Mouse (Mus musculus): ENCODE measurements around the gene Lin37. TPM values are rescaled to one million over a fixed set of nuclear protein-coding genes. Genes with fewer than 3 reads are reported as not detected.

The Lin37 gene
- total RNA-seq (2021): 1 to 10 TPM; 8.4 to 9.1 TPM
- long read RNA-seq, experiment 1, transcript Lin37-201 (9 exons, 998 nt): major isoform, 5 of 8 reads
- long read RNA-seq, experiment 1, partial matches to known transcripts: 1 of 8 reads
- long read RNA-seq, experiment 1, other reads (novel, unspliced or antisense): 0 of 8 reads
- long read RNA-seq, experiment 2, partial matches to known transcripts: 0 of 5 reads
- long read RNA-seq, experiment 2, other reads (novel, unspliced or antisense): 1 of 5 reads

DNA sequence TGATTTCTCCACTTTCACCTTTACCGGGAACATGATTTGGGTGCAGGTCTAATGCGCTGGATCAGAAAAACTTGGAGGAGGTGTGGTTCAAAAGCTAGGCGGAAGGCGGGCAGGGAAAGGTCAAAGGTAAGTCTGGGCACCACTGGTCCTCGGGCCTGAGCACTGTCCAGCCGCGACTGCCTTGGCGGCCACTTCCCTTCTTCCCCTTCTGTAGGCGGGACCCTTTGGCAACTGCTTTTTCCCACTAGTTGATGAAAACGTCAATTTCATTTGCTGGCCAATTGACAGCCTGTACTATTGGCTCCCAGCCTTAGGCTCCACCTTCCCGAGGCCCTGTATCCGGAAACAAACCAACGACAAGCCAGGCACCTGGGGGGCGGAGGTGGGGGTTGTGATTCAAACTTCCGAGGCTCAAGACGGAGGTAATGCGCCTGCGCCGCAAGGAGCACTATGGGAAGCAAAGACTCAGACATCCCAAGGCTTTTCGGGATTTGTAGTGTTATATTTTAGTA is at the start of gene Lin37:
Gene Lin37, minus strand, starts transcription at position 396 of the 512 bp plus-strand sequence.
- intact Hi-C loops (cut with DNase I; ENCODE audit: low total_unique reads): no loop called here

DNA sequence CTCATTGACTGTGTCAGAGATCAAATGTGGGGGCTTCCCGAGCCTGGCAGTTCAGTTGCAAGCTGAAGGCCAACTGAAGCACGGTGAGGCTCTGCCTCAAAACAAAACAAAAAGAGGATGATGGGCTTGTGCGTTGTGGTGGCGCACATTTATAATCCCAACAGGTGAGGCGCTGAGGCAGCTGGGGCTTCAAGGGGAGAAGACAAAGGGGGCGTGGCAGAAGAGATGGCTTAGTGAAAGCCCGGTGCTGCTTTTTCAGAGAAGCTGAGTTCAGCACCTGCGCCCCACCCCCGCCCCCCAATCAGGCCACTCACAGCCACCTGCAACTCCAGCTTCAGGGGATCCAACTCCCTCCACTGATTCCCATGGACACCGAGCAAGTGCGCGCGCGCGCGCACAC is 48.8 kb upstream of the Lin37 start:
- DNase-seq: no peak
- intact Hi-C loops (cut with DNase I; ENCODE audit: low total_unique reads): no loop called here

More for the DNA sequence above, at the start of gene Lin37:
- peak; percentile 96 for DNase-seq

DNA sequence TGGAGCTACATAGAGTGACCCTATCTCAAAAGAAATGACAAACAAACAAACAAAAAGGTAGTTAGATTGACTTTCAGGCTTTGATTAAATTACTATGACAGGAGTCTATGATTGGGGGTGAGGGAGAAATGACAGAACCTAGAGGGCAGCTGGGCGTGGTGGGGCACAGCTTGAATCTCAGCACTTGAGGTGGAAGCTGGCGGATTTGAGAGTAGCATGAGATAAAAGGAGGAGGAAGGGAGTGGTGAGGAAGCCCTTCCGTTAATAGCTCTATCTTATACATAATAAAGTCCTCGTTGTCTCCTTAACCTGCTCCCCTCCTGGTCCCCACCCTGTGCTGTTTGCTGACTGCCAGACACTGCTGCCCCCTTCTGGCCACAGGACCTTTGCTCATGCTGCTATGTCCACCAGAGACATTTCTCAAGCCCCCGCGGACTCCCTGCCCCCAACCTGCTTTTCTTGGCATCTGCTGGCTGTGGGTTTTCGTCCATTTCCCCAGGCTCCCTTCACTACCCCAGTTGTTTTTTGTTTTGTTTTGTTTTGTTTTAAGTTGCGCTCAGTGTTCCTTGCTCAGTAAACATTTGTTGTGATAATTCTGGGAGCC is 48.2 kb upstream of the Lin37 start:
- intact Hi-C loops (cut with DNase I; ENCODE audit: low total_unique reads): no loop called here
- DNase-seq: peak; percentile 52

DNA sequence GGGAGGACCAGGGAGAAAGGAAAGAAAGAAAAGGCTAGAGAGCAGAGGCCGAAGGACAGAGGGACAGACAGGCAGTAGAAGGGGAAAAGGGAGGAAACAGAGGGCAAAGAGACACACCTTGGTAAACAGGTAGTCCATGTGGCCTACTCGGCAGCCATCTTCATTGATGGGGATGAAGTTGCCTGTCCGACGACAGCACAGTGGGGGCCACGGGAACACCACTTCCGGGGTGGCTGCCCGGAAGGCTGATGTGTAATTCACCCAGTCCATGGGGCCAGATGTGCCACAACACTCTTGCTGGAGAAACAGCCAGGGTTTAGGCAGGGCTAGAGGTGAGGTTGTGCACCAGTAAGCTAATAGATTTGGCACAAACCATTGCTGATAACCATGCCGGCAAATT is 45.3 kb upstream of the Lin37 start:
- DNase-seq: no peak
- intact Hi-C loops (cut with DNase I; ENCODE audit: low total_unique reads): no loop called here

DNA sequence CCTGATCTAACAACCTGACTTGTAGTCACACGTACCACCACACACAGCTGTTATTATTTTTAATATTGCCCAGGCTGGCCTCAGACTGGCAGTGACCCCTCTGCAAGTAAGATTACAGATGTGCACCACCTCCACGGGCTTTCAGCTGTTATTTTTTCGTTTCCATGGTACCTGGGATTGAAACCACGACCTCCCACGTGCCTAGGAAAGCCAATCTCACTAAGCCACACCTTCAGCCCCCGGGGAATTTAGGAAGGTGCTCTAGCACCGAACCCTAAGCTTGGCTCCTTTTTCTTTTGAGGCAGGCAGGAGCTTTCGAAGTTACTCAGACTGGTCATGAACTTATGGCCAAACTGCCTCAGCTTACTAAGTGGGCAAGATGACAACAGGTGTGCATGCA is 44.8 kb upstream of the Lin37 start:
- intact Hi-C loops (cut with DNase I; ENCODE audit: low total_unique reads): no loop called here
- no peak for DNase-seq

DNA sequence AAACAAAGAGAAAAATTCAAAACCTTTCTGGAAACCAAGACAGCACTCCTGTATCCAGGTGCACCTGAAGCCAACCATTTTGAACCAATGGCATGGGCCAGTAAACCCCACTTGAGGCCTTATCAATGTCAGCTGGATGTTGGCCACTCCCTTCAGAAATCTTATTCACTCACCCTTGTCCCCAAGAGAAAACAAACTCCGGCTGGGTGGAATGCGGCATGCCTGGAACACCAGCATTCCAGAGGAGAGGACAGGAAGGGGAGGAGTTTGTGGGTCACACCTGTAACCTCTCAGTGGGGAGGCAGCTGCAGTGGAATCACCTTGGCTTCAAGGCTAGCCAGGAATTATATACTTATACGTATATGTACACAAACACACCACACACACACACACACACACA is 42.9 kb upstream of the Lin37 start:
- intact Hi-C loops (cut with DNase I; ENCODE audit: low total_unique reads): no loop called here

DNA sequence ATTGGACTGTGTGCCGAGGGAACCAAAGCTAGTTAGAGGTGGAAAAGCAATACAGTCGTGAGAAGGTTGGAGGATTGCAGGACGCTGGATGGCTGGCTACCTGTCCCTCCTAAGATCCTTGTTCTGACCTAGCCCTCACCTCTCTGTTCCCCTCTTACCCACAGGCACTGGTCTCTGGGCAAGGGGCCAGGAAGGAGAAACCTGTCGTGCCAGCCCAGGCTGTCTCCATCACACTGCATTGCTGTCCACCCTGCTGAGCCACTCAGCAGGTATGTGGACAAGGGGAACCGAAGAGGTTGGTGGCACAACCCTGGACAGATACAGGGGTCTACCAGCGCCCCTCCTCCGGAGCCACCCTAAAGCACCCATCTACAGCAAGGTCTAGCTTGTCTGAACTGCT is 41.0 kb upstream of the Lin37 start:
- intact Hi-C loops (cut with DNase I; ENCODE audit: low total_unique reads): no loop called here

More for the DNA sequence above, 42.9 kb upstream of the Lin37 start:
- DNase-seq: no peak

DNA sequence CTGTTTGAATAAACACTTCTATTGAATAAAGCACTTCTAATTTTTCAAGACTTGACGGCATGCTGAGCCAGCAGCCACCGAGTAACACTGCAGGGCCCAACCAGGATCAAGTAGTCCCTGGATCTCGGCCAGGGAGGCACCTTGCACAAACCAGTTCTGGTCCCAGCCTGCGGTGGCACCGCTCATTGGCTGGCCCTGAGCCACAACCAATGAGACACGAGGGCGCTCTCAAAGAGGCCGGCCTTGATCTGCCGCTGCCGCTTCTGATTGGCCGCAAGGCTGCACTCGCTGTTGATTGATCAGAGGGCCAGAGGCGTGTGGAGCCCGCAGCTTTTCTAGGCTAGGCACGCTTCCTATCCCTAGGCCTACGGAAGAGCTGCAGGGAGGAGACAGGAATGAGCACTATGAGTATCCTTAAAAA is 40.3 kb upstream of the Lin37 start:
- DNase-seq: peak; percentile 85
- intact Hi-C loops (cut with DNase I; ENCODE audit: low total_unique reads): loop anchor here (10.0 kb wide), 1 partner anchor 255 kb away; the partner anchor contains the start of gene Ffar3

More for the DNA sequence above, 41.0 kb upstream of the Lin37 start:
- DNase-seq: no peak

DNA sequence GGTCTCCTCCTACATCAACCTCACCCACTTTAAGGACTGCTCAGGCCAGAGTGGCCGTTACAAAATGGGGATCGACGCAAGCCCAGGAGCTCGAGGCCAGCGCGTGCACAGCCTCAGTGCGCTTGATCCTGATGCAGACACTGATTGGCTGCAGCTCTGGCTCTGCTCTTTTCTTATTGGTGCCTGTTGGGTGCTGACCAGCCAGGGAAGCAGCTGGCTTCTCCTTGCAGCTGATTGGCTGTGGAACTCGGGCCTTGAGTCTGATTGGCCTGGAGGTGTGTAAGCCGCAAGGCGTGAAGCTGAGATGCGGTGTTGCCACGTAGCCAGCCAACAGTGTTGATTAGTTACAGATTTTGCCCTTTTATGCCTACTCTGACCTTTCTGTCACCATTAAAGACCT is 39.1 kb upstream of the Lin37 start, which contains the start of gene Zbtb32:
Gene Zbtb32, minus strand, starts transcription at position 124 of the 400 bp plus-strand sequence.
- DNase-seq: no peak
- intact Hi-C loops (cut with DNase I; ENCODE audit: low total_unique reads): loop anchor here (10.0 kb wide), 1 partner anchor 256 kb away; the partner anchor contains the start of gene Ffar3

DNA sequence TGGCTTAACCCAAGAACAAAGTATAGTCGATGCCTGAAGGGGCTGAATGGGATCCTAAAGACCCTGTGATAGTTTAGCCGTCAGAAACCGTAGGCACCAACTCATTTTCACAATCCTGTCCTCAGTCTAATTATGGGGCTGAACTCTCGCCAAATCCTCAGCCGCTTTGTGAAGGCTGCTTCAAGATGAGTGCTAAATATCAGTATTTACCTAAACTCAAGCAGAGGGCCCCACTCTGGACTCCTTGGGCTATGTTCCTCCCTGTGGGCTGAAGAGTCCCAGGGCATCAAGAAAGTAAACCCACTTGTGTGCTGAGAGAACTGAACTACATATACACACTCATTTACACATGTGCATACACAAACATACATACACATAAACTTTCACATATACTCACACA is 37.2 kb upstream of the Lin37 start:
- no peak for DNase-seq
- intact Hi-C loops (cut with DNase I; ENCODE audit: low total_unique reads): loop anchor here (10.0 kb wide), 1 partner anchor 258 kb away; the partner anchor contains the start of gene Ffar3

DNA sequence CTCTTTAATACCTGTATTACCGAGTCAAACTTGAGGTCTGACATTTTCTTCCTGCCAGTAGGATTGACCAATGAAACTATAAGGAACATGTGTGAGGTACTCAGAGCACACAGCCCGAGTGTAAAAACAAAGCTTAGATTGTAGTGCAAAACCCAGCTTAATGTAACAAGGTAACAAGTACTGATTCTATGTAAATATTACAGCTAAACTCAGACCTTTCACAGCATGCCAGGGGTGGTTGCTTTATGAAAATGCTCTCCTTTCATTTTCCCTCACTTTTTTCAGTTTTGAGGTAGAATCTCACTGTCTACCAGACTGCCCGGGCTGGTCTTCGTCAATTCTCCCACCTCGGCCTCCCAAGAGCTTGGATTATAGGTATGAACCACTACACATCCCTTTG is 36.5 kb upstream of the Lin37 start:
- no peak for DNase-seq
- intact Hi-C loops (cut with DNase I; ENCODE audit: low total_unique reads): loop anchor here (10.0 kb wide), 1 partner anchor 259 kb away; the partner anchor contains the start of gene Ffar3

DNA sequence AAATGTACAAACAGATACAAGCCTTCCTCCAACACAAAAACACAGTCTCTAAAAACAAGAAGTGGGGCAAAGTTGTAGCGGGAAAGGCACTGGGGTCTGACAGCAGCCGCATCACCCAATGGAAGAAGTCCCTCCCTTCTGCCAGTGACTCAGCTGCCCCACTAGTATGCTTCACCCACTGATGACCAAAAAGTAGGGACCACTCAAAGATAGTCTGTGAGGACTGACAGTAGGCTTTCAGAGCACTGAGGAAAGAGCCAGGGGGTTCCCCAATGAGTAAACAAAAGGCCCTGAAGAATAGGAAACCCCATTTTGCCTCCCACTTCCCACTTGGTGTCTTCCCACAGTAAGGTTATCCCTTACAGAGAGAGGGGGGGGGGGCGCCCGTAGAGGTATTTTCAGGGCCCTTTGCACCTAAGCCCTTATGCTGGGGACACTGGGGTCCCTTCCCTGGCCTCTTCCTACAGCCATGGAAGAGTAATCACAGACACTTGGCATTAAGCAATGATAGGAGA is 34.9 kb upstream of the Lin37 start:
- no peak for DNase-seq
- intact Hi-C loops (cut with DNase I; ENCODE audit: low total_unique reads): loop anchor here (10.0 kb wide), 1 partner anchor 260 kb away; the partner anchor contains the start of gene Ffar3

DNA sequence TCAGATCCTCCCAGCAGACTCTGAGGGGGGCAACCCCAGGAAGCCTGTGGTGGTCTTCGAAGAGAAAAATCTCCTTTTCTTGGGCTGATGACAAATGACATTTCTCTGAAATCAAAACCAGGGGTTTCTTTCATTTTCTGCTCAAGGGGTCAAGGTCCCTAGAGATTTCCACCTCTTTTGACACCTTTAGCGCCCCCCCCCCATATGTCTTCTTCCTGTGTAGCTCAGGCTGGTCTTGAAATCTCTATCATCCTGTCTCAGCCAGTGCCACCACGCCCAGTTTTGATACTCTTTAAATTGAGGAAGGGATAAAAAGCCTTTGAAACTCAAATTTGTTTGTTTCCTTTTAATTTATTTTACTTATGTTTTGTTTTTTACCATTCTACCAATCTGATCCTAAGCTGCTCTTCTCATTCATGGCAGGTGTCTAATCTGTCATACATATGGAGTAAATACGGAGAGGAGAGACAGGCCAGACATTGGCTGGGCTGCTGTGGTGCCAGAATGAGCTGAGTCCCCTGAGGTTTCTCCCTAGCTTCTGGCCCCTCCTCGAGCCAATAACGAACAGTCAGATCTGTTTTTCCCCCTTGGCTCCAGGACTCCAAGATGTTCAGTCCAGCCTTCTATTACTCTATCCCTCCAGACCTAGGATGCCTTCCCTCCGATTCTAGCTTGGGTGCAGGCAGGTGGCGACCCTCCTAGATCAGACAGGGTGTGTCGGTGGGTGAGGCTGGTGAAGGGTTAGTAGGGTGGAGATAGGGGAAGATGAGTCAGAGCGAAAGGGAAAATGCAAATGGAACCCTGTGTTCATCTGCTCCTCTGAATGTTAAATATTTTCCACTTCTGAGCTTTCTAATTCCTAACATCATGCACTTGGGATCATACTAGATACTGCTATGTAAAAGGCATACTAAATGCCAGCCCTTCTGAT is 34.2 kb upstream of the Lin37 start:
- intact Hi-C loops (cut with DNase I; ENCODE audit: low total_unique reads): loop anchor here (10.0 kb wide), 1 partner anchor 261 kb away; the partner anchor contains the start of gene Ffar3
- no peak for DNase-seq

DNA sequence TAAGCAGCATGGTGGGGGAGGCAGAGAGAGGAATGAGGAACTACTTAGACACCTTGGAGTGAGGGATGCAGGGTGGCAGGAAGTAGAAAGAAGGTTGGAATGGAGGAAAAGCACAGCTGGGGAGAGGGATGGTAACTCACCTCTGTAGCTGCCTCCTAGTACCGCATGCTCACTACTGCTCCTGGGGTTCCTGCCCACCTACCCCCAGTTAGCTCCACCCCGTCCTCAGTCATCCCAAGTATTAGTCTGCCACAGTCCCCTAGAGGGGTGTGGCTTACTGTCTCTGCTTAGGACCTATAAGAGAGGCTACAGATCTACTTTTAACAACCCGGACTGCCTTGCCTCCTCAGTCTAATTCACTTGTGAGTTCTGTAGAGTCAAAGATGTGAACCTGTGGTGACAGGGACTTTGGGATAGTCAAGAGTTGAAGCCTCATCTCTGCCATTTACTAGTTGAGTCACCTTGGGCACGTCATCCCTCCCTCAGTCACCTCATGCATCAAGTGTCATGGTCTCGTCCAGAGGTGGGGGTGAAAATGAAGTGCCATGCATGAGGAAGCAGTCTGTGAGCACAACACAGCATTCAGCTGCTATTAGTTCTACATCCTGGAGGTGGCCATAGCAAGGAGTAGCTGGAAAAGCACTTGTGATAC is 33.3 kb upstream of the Lin37 start:
- no peak for DNase-seq
- intact Hi-C loops (cut with DNase I; ENCODE audit: low total_unique reads): loop anchor here (10.0 kb wide), 1 partner anchor 262 kb away; the partner anchor contains the start of gene Ffar3

DNA sequence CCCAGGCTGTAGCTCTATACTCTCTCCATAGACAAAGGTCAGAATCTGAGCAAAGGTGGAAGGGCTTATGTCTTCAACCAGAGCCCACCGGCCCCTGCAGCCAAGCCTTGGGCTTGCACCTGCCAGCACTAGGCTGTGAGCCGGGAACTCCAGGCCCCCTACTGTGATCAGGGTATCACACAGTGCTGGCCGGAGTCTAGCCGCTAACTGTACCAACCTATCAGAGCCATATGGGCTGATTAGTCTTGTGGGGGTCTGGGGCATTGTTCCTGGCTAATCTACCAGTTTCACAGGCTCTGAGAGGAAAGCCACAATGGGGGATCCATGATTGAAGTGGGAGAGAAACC is 31.9 kb upstream of the Lin37 start:
- intact Hi-C loops (cut with DNase I; ENCODE audit: low total_unique reads): loop anchor here (2.0 to 10.0 kb wide), 2 partner anchors 21 to 263 kb away; partner anchors contain the start of genes Ffar3 and Upk1a
- DNase-seq: no peak

DNA sequence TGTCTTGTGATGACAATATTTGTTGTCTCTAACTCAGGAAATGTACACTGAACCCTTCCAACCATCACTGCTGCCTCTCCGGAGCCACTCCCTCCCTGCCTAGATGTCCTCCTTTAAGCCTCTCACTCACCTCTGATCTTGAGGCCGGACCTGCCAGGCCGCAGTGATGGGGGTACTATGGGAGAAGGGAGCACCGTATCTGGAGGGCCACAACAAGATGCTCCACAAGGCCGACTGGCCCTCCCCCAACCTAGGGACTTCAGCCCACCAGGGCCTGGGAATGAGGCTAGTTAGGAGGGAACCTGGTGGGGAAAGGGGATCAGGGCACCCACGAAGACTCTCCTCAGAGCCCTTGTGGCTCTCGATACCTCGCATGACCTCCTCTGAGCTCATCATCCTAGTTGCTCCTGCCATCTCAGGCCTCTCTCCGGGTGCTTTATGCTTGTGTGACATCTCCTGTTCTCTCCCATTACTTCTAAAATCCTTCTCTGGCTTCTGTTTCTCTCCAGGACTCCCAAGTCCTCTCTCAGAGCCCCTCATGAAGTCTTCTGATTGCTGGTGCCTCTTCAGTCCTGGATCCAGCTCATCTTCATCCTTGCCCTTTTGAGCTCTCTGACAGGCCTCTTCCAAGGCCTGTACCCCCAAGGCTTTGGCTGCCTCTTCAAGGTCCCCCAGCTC is 31.4 kb upstream of the Lin37 start:
- intact Hi-C loops (cut with DNase I; ENCODE audit: low total_unique reads): loop anchor here (2.0 to 10.0 kb wide), 2 partner anchors 22 to 264 kb away; partner anchors contain the start of genes Ffar3 and Upk1a
- no peak for DNase-seq

DNA sequence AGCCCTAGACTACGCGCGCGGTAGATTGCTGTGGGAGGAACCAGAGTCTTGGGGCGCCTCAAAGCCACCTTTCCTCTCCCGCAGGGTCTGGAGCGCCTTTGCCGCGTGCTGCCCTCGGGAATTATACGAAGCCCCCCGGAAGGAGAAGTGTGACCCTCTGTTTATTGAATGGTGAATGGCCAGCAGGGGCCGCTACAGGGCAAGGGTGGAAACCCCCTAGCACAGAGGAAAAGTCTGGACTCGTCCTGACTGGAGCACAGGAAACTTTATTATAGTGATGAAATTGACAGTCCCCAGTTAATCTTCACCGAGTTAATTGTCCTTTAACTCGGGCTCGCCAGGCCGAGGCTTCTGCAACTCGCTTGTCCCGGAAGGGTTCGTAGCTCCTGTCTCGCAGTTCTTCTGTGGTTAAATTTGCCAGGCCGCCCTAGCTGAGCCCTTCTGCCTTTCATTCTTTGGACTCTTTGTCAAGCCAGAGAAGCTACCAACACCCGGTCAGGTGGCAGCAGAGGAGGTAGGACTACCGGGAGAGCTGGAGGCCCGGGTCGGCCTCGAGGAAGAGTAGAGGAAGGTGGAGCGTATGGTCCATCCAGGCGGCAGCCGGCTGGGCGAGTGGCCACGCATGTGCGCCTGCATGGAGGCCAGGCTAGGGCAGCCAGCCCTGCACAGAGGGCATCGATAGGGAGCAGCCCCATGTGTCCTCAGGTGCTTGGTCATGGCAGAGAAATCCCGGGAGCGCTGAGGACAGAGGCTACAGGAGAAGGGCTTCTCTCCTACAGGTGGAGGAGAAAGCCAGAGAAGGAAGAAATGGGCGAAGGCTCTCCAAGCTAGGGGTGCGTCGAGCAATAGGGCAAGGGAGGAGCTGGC is 30.0 kb upstream of the Lin37 start:
- peak; percentile 83 for DNase-seq
- intact Hi-C loops (cut with DNase I; ENCODE audit: low total_unique reads): loop anchor here (2.0 to 10.0 kb wide), 2 partner anchors 23 to 265 kb away; partner anchors contain the start of genes Ffar3 and Upk1a
